Mouse (Mus musculus): ENCODE results near the gene A26c2. TPM values are rescaled to one million over a fixed set of nuclear protein-coding genes. Genes with fewer than 3 reads are reported as not detected.

Gene A26c2
- total RNA-seq (2021), result not detected
- long read RNA-seq, result 0 reads

GRCm38 (mm10) chr7:62823573-62823972 is at the start of gene A26c2:
A26c2 (minus strand) TSS chr7:62823673.
- DNase-seq (ENCODE audit: low spot score in 2 of 2), result no peak

GRCm38 (mm10) chr7:62851471-62851870 is 28.0 kb upstream of the A26c2 start:
- DNase-seq (ENCODE audit: low spot score in 2 of 2), result no peak

All from layer of hippocampus, postnatal 10 days (tissue).